Mouse (Mus musculus) C2C12 (cell line): Measurements from ENCODE around the gene Simc1. TPM values are rescaled to one million over a fixed set of nuclear protein-coding genes. Genes with fewer than 3 reads are reported as not detected.
A peak's percentile ranks its signal among the peaks of the same experiment; 100 is the strongest.

Experiments used
- H3K27me3 ChIP-seq: one replicate; pipeline ENCODE4 v1.6.1; 2011; ENCODE audit not compliant: control insufficient read depth, insufficient read depth, insufficient read length
- H3K36me3 ChIP-seq: one replicate; pipeline ENCODE4 v1.6.1; 2011; ENCODE audit not compliant: control insufficient read depth, insufficient read depth
- H3K4me3 ChIP-seq: one replicate; pipeline ENCODE4 v1.5.1; 2011; ENCODE audit warnings: mild to moderate bottlenecking, control low read depth; ENCODE audit not compliant: poor library complexity, insufficient read depth, severe bottlenecking
- H3K79me2 ChIP-seq: one replicate; pipeline ENCODE4 v1.6.1; 2011; ENCODE audit not compliant: control insufficient read depth, insufficient read depth
- H3K79me3 ChIP-seq: one replicate; pipeline ENCODE4 v1.6.1; 2011; ENCODE audit warnings: low read depth, control low read depth
- H3ac ChIP-seq: one replicate; pipeline ENCODE3; 2011; ENCODE audit warnings: low read depth; ENCODE audit not compliant: control insufficient read depth, insufficient read length
- CEBPB ChIP-seq: IDR thresholded peaks from one replicate; pipeline ENCODE4 v1.6.1; 2011; ENCODE audit warnings: low read depth, mild to moderate bottlenecking, control low read depth, moderate library complexity
- CTCF ChIP-seq: IDR thresholded peaks from one replicate; pipeline ENCODE4 v1.5.1; 2011; ENCODE audit not compliant: control insufficient read depth, insufficient read depth, insufficient read length
- FOSL1 ChIP-seq: IDR thresholded peaks from one replicate; pipeline ENCODE4 v1.8.0; 2011; ENCODE audit warnings: mild to moderate bottlenecking, low read length; ENCODE audit not compliant: poor library complexity, insufficient read depth, severe bottlenecking
- MAX ChIP-seq: IDR thresholded peaks from one replicate; pipeline ENCODE4 v1.6.1; 2011; ENCODE audit warnings: mild to moderate bottlenecking, control low read depth
- MYOD1 ChIP-seq: IDR thresholded peaks from one replicate; pipeline ENCODE4 v1.6.1; 2011; ENCODE audit warnings: low read depth; ENCODE audit not compliant: control insufficient read depth, insufficient read length
- MYOG ChIP-seq: IDR thresholded peaks from one replicate; pipeline ENCODE4 v1.6.1; 2011; ENCODE audit not compliant: control insufficient read depth, insufficient read length; ENCODE audit errors: extremely low read depth
- USF1 ChIP-seq: IDR thresholded peaks from one replicate; pipeline ENCODE4 v1.6.1; 2011; ENCODE audit warnings: low read depth, mild to moderate bottlenecking, control low read depth, moderate library complexity
- polyA plus RNA-seq: library from polyadenylated mRNA; unstranded; fragments of >200 nt; fragmentation: generic; extraction: Trizol; gene quantifications from one replicate; pipeline ENCODE4 v1.2.1, GENCODE M21; 2012; ENCODE audit warnings: missing spikeins

Simc1 gene
- polyA plus RNA-seq, 1 experiment, result 6.6 TPM

- peak; percentile 34 for TF ChIP-seq CTCF
- TF ChIP-seq MAX, result peak; percentile 70
- no peak for TF ChIP-seq MYOD1
- TF ChIP-seq CEBPB, result no peak
Observed at GRCm38 (mm10) chr13:54574854-54575481, 71.4 kb downstream of the Simc1 start, which contains the start of gene Arl10. Gene Arl10, plus strand, starts transcription at chr13:54575015.

GRCm38 (mm10) chr13:54575489-54575888, 71.9 kb downstream of the Simc1 start:
- no peaks in the 10 kb centered on the region for H3K36me3 ChIP-seq
- H3K79me2 ChIP-seq, result no peaks in the 10 kb centered on the region
- TF ChIP-seq MYOD1 (no peak), USF1 (no peak), MYOG (no peak), MAX (no peak), CEBPB (no peak)
- H3K27me3 ChIP-seq, result no peaks in the 10 kb centered on the region
- peak overlapping the region; percentile 97 for H3ac ChIP-seq
- peaks cover 2% of the 10 kb centered on the region for H3K79me3 ChIP-seq
- H3K4me3 ChIP-seq, result peak overlapping the region; percentile 52

More at GRCm38 (mm10) chr13:54574854-54575481, 71.4 kb downstream of the Simc1 start, which contains the start of gene Arl10:
- Histone ChIP-seq H3K79me2 (no peaks in the 10 kb centered on the region), H3K27me3 (no peaks in the 10 kb centered on the region), H3K36me3 (no peaks in the 10 kb centered on the region), H3K79me3 (peaks cover 2% of the 10 kb centered on the region), H3K4me3 (peak within 1 kb of the TSS; percentile 52), H3ac (peak within 1 kb of the TSS; percentile 97)

GRCm38 (mm10) chr13:54577652-54578507, 74.3 kb downstream of the Simc1 start:
- H3K27me3 ChIP-seq, result no peaks in the 10 kb centered on the region
- no peak overlapping the region for H3K4me3 ChIP-seq
- H3K79me3 ChIP-seq, result peaks cover 2% of the 10 kb centered on the region
- TF ChIP-seq MYOD1, result no peak
- TF ChIP-seq FOSL1, result no peak
- no peak for TF ChIP-seq CEBPB
- H3ac ChIP-seq, result no peak overlapping the region
- H3K79me2 ChIP-seq, result no peaks in the 10 kb centered on the region
- H3K36me3 ChIP-seq, result peaks cover 19% of the 10 kb centered on the region

- TF ChIP-seq MYOG (no peak), CTCF (no peak), FOSL1 (no peak), MAX (no peak), CEBPB (no peak), MYOD1 (no peak), USF1 (no peak)
Observed at GRCm38 (mm10) chr13:54581385-54581784, 77.8 kb downstream of the Simc1 start.

GRCm38 (mm10) chr13:54582126-54582525, 78.5 kb downstream of the Simc1 start:
- peaks cover 11% of the 10 kb centered on the region for H3K79me2 ChIP-seq
- no peaks in the 10 kb centered on the region for H3K79me3 ChIP-seq
- peaks cover 58% of the 10 kb centered on the region for H3K36me3 ChIP-seq
- no peak overlapping the region for H3K4me3 ChIP-seq
- H3K27me3 ChIP-seq, result no peaks in the 10 kb centered on the region
- H3ac ChIP-seq, result no peak overlapping the region
- TF ChIP-seq MYOG, result no peak
- TF ChIP-seq MAX, result no peak

More at GRCm38 (mm10) chr13:54581385-54581784, 77.8 kb downstream of the Simc1 start:
- H3K27me3 ChIP-seq, result no peaks in the 10 kb centered on the region
- H3K79me3 ChIP-seq, result no peaks in the 10 kb centered on the region
- peaks cover 50% of the 10 kb centered on the region for H3K36me3 ChIP-seq
- H3K79me2 ChIP-seq, result peaks cover 7% of the 10 kb centered on the region
- H3ac ChIP-seq, result no peak overlapping the region
- H3K4me3 ChIP-seq, result no peak overlapping the region

- no peaks in the 10 kb centered on the region for H3K27me3 ChIP-seq
- peaks cover 19% of the 10 kb centered on the region for H3K79me2 ChIP-seq
- peaks cover 65% of the 10 kb centered on the region for H3K36me3 ChIP-seq
- H3K79me3 ChIP-seq, result no peaks in the 10 kb centered on the region
- TF ChIP-seq MYOD1 (no peak), USF1 (no peak), MYOG (no peak), FOSL1 (no peak), CTCF (no peak), CEBPB (no peak), MAX (no peak)
- H3ac ChIP-seq, result no peak overlapping the region
- H3K4me3 ChIP-seq, result no peak overlapping the region
Observed at GRCm38 (mm10) chr13:54582860-54583259, 79.3 kb downstream of the Simc1 start.
